Mouse (Mus musculus): ENCODE measurements at regions not wholly inside any gene's neighbourhood (a gene's known extent, or its start where the extent isn't known, plus 50 kb on each side); places are given as distances from the start of the nearest gene placed in this dataset.

GRCm38 (mm10) chr10:109607121-109607520 lies 596.3 kb upstream of the Syt1 start:
- no peak for ATAC-seq (replicated peaks; ENCODE audit: insufficient number of reproducible peaks, low FRiP score, low TSS enrichment, poor library complexity, severe bottlenecking)

- ATAC-seq (replicated peaks; ENCODE audit: insufficient number of reproducible peaks, low FRiP score, low TSS enrichment, poor library complexity, severe bottlenecking), result no peak
Observed at GRCm38 (mm10) chr10:109603241-109603640, 592.5 kb upstream of the Syt1 start.

- ATAC-seq (replicated peaks; ENCODE audit: insufficient number of reproducible peaks, low FRiP score, low TSS enrichment, poor library complexity, severe bottlenecking), result no peak
Observed at GRCm38 (mm10) chr10:109598604-109599003, 587.8 kb upstream of the Syt1 start.

- no peak for ATAC-seq (replicated peaks; ENCODE audit: insufficient number of reproducible peaks, low FRiP score, low TSS enrichment, poor library complexity, severe bottlenecking)
Observed at GRCm38 (mm10) chr10:109573200-109573599, 562.4 kb upstream of the Syt1 start.

GRCm38 (mm10) chr10:109569798-109570197 lies 559.0 kb upstream of the Syt1 start:
- no peak for ATAC-seq (replicated peaks; ENCODE audit: insufficient number of reproducible peaks, low FRiP score, low TSS enrichment, poor library complexity, severe bottlenecking)

GRCm38 (mm10) chr10:109566675-109567074 lies 555.9 kb upstream of the Syt1 start:
- no peak for ATAC-seq (replicated peaks; ENCODE audit: insufficient number of reproducible peaks, low FRiP score, low TSS enrichment, poor library complexity, severe bottlenecking)

GRCm38 (mm10) chr10:109561638-109562037 lies 550.9 kb upstream of the Syt1 start:
- ATAC-seq (replicated peaks; ENCODE audit: insufficient number of reproducible peaks, low FRiP score, low TSS enrichment, poor library complexity, severe bottlenecking), result no peak

- no peak for ATAC-seq (replicated peaks; ENCODE audit: insufficient number of reproducible peaks, low FRiP score, low TSS enrichment, poor library complexity, severe bottlenecking)
Observed at GRCm38 (mm10) chr10:109561094-109561493, 550.3 kb upstream of the Syt1 start.

GRCm38 (mm10) chr10:109543301-109543700 lies 532.5 kb upstream of the Syt1 start:
- ATAC-seq (replicated peaks; ENCODE audit: insufficient number of reproducible peaks, low FRiP score, low TSS enrichment, poor library complexity, severe bottlenecking), result no peak

- no peak for ATAC-seq (replicated peaks; ENCODE audit: insufficient number of reproducible peaks, low FRiP score, low TSS enrichment, poor library complexity, severe bottlenecking)
Observed at GRCm38 (mm10) chr10:109540229-109540628, 529.4 kb upstream of the Syt1 start.

- ATAC-seq (replicated peaks; ENCODE audit: insufficient number of reproducible peaks, low FRiP score, low TSS enrichment, poor library complexity, severe bottlenecking), result no peak
Observed at GRCm38 (mm10) chr10:109528096-109528495, 517.3 kb upstream of the Syt1 start.

GRCm38 (mm10) chr10:109521681-109522080 lies 510.9 kb upstream of the Syt1 start:
- no peak for ATAC-seq (replicated peaks; ENCODE audit: insufficient number of reproducible peaks, low FRiP score, low TSS enrichment, poor library complexity, severe bottlenecking)

- no peak for ATAC-seq (replicated peaks; ENCODE audit: insufficient number of reproducible peaks, low FRiP score, low TSS enrichment, poor library complexity, severe bottlenecking)
Observed at GRCm38 (mm10) chr10:109517664-109518063, 506.9 kb upstream of the Syt1 start.

GRCm38 (mm10) chr10:109515225-109515624 lies 504.4 kb upstream of the Syt1 start:
- ATAC-seq (replicated peaks; ENCODE audit: insufficient number of reproducible peaks, low FRiP score, low TSS enrichment, poor library complexity, severe bottlenecking), result no peak

GRCm38 (mm10) chr10:109510917-109511715 lies 500.3 kb upstream of the Syt1 start:
- no peak for ATAC-seq (replicated peaks; ENCODE audit: insufficient number of reproducible peaks, low FRiP score, low TSS enrichment, poor library complexity, severe bottlenecking)

- no peak for ATAC-seq (replicated peaks; ENCODE audit: insufficient number of reproducible peaks, low FRiP score, low TSS enrichment, poor library complexity, severe bottlenecking)
Observed at GRCm38 (mm10) chr10:109508553-109508952, 497.8 kb upstream of the Syt1 start.

- ATAC-seq (replicated peaks; ENCODE audit: insufficient number of reproducible peaks, low FRiP score, low TSS enrichment, poor library complexity, severe bottlenecking), result no peak
Observed at GRCm38 (mm10) chr10:109507228-109507627, 496.4 kb upstream of the Syt1 start.

GRCm38 (mm10) chr10:109504683-109505082 lies 493.9 kb upstream of the Syt1 start:
- no peak for ATAC-seq (replicated peaks; ENCODE audit: insufficient number of reproducible peaks, low FRiP score, low TSS enrichment, poor library complexity, severe bottlenecking)

GRCm38 (mm10) chr10:109500861-109501260 lies 490.1 kb upstream of the Syt1 start:
- ATAC-seq (replicated peaks; ENCODE audit: insufficient number of reproducible peaks, low FRiP score, low TSS enrichment, poor library complexity, severe bottlenecking), result no peak

GRCm38 (mm10) chr10:109498301-109498700 lies 487.5 kb upstream of the Syt1 start:
- no peak for ATAC-seq (replicated peaks; ENCODE audit: insufficient number of reproducible peaks, low FRiP score, low TSS enrichment, poor library complexity, severe bottlenecking)

GRCm38 (mm10) chr10:109496161-109496560 lies 485.4 kb upstream of the Syt1 start:
- ATAC-seq (replicated peaks; ENCODE audit: insufficient number of reproducible peaks, low FRiP score, low TSS enrichment, poor library complexity, severe bottlenecking), result no peak

Measured in monocyte, adult 5-6 weeks (primary cell).